Mouse (Mus musculus) brain, embryonic 14.5 days (tissue): ENCODE results near the gene Atrnl1. TPM values are rescaled to one million over a fixed set of nuclear protein-coding genes. Genes with fewer than 3 reads are reported as not detected.
A peak's percentile ranks its signal among the peaks of the same experiment; 100 is the strongest.

Experiments used
- DNase-seq: peaks from one replicate; pipeline ENCODE4 v3.0.0-alpha.2; 2011; ENCODE audit warnings: low read depth
- CTCF ChIP-seq: fragments of 200-500 bp; IDR thresholded peaks from 2 replicates; pipeline ENCODE4 v1.5.1; 2012; ENCODE audit warnings: inconsistent platforms, mild to moderate bottlenecking, moderate library complexity, borderline replicate concordance; ENCODE audit not compliant: insufficient read depth, insufficient read length; ENCODE audit errors: extremely low read depth
- POLR2A ChIP-seq: fragments of 200-500 bp; IDR thresholded peaks from 2 replicates; pipeline ENCODE4 v1.6.1; 2012; ENCODE audit warnings: mild to moderate bottlenecking, inconsistent platforms, borderline replicate concordance; ENCODE audit not compliant: poor library complexity, insufficient read depth, insufficient read length, severe bottlenecking; ENCODE audit errors: extremely low read depth
- polyA plus RNA-seq: library from polyadenylated mRNA; depleted of rRNA; stranded (reverse); fragments of >200 nt; gene quantifications from 2 replicates; pipeline ENCODE4 v1.2.3, GENCODE M21; 2012

The Atrnl1 gene
- polyA plus RNA-seq, 1 experiment: 31.4 TPM

- DNase-seq: no peak
- TF ChIP-seq POLR2A (no peak), CTCF (no peak)
These were observed 458.1 kb downstream of the Atrnl1 start for GRCm38 (mm10) chr19:58068958-58069357.

GRCm38 (mm10) chr19:58072404-58072803 lies 461.6 kb downstream of the Atrnl1 start:
- TF ChIP-seq POLR2A (no peak), CTCF (peak; percentile 43; the same call in 1 of the 2 replicates)
- no peak for DNase-seq

DNA sequence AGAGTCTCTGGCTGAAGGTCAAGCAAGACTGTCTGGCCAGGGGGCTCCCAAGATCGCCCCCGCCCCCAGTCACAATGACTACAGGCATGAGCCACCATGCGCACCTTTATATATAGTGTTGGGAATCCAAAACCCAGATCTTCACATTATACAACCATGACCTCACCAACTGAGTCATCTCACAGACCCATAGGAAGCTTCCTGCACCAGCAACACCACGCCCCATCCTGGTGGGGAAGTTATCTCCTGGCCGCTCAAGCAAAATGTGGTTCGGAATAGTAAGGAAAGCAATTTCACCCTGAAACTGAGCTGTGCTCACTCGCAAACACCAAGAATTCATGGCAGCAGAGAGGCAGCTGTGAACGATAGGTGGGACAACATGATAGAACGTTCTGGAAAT lies 462.0 kb downstream of the Atrnl1 start:
- TF ChIP-seq POLR2A (no peak), CTCF (no peak)
- no peak for DNase-seq

GRCm38 (mm10) chr19:58075252-58075651 lies 464.4 kb downstream of the Atrnl1 start:
- DNase-seq: no peak
- TF ChIP-seq POLR2A (no peak), CTCF (no peak)

- TF ChIP-seq POLR2A: no peak
- no peak for TF ChIP-seq CTCF
- DNase-seq: peak; percentile 78
These were observed 466.1 kb downstream of the Atrnl1 start for GRCm38 (mm10) chr19:58076961-58077371.

DNA sequence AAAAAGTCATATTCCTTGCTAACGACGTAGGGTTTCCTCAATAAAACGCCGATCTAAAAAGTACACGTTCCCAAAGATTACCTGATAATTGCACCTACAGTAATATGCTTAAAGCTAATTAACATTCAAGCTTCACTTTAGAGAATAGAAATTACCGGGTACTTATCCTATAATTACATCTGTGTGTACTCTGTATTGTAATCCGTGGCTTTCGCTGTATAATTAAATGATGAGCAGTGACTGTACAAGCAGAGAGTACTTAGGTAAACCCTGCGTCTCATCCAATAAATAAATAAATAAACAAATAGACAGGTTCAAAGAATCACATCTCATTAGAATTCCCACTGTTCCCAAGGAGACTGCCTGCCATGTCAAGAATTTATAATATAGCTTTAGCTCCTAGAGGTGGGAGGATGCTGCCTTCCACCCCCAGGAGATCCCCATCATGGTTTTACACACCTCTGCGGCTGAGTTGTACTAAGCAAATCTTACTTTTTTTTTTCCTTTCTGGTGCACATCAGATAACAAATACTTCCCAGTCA lies 466.8 kb downstream of the Atrnl1 start:
- peak; percentile 49 for DNase-seq
- TF ChIP-seq POLR2A: no peak
- no peak for TF ChIP-seq CTCF

GRCm38 (mm10) chr19:58080168-58080567 lies 469.3 kb downstream of the Atrnl1 start:
- TF ChIP-seq CTCF (no peak), POLR2A (no peak)
- no peak for DNase-seq

DNA sequence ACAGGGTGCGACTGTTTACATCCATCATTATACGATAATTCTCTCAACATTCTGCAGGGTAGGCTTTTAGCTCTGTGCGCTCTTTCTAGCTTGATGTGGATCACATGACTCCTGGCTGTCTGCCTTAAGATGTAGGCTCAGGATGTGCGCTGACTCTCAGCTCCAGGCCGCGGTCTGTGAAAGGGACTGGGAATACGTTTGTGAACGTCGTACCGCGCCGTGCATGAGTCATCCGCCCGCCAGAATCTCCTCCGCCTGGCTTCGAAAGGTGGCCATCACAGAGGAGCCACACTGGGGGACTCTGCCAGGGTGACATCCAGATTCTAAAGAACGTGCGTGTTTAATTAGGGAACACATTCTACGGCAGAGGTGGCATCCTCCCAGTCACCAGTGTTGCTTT lies 471.9 kb downstream of the Atrnl1 start:
- no peak for TF ChIP-seq CTCF
- TF ChIP-seq POLR2A: no peak
- DNase-seq: peak; percentile 35

GRCm38 (mm10) chr19:58084826-58085225 lies 474.0 kb downstream of the Atrnl1 start:
- TF ChIP-seq CTCF: no peak
- no peak for TF ChIP-seq POLR2A
- DNase-seq: no peak

GRCm38 (mm10) chr19:58086734-58087133 lies 475.9 kb downstream of the Atrnl1 start:
- TF ChIP-seq POLR2A: no peak
- no peak for TF ChIP-seq CTCF
- no peak for DNase-seq

- no peak for TF ChIP-seq CTCF
- no peak for TF ChIP-seq POLR2A
- no peak for DNase-seq
These were observed 477.1 kb downstream of the Atrnl1 start for GRCm38 (mm10) chr19:58087901-58088300.

GRCm38 (mm10) chr19:58088433-58088832 lies 477.6 kb downstream of the Atrnl1 start:
- peak; percentile 33 for DNase-seq
- TF ChIP-seq CTCF: no peak
- TF ChIP-seq POLR2A: no peak
